Mouse (Mus musculus): ENCODE measurements around the gene Mmp10.

GRCm38 (mm10) chr9:7542763-7543162, 40.6 kb downstream of the Mmp10 start:
- no peak for TF ChIP-seq E2F4 (IDR thresholded peaks at IDR 0.05; ENCODE audit: insufficient read depth)
- no peak for TF ChIP-seq TCF12 (IDR thresholded peaks at IDR 0.05; ENCODE audit: insufficient read depth, poor library complexity, severe bottlenecking)
- no peak for TF ChIP-seq POLR2A (IDR thresholded peaks at IDR 0.05; ENCODE audit: insufficient read length, low read depth)
- TF ChIP-seq SRF (IDR thresholded peaks at IDR 0.05; ENCODE audit: control insufficient read depth, insufficient read length, low read depth), result no peak
- TF ChIP-seq MYOG (IDR thresholded peaks at IDR 0.05; ENCODE audit: control insufficient read depth in 1 of 3, insufficient read depth in 1 of 3, insufficient read length in 2 of 3, low read depth in 2 of 3), result no peak
- TF ChIP-seq USF1 (IDR thresholded peaks at IDR 0.05; ENCODE audit: low read depth), result no peak

Measured in myocyte (in vitro differentiated cells).